ENCODE assay signal across 8 mouse cellular contexts in genomic region chr2:120244679-120245420, GRCm38 (mm10). TPM values are rescaled to one million over a fixed set of nuclear protein-coding genes. Genes with fewer than 3 reads are reported as not detected.
DNase-seq lines count a peak whose midpoint lies in the region; ATAC-seq and TF ChIP-seq lines count a peak whose summit lies in the region.

Gene Pla2g4e (minus strand): TSS chr2:120245335.

- DNase-seq in Muller cell, postnatal 12 days (ENCODE audit: inconsistent ontology term) = peak; percentile 60
- peak; percentile 51 for DNase-seq in brain, embryonic 18.5 days (ENCODE audit: low read depth, low spot score)
- DNase-seq in forebrain, embryonic 10.5 days (ENCODE audit: extremely low spot score, low spot score) = peak; percentile 40
- peak; percentile 27 to 37 for DNase-seq in heart, postnatal 14 days
- no peak for DNase-seq in urinary bladder, adult 2 months (ENCODE audit: low spot score)

- 4% methylated on average over 27 of the region's 27 CpGs for WGBS in forebrain, embryonic 10.5 days
- 5% methylated on average over 27 of the region's 27 CpGs for WGBS in limb, embryonic 12.5 days
- 2% methylated on average over 27 of the region's 27 CpGs for WGBS in olfactory bulb, adult 2 months

- peak within 1 kb of the TSS; percentile 68 for H3K4me2 ChIP-seq in limb, embryonic 12.5 days

- peak within 1 kb of the TSS; percentile 35 for H3K9ac ChIP-seq in limb, embryonic 12.5 days (replicated peaks)

- peak; percentile 22; the same call in 1 of the 2 replicates for TF ChIP-seq POLR2A in olfactory bulb, adult 2 months (IDR thresholded peaks at IDR 0.05; ENCODE audit: insufficient read depth, low read depth, low read length)

- intact Hi-C loops in heart, postnatal 14 days (cut with DNase I) = no loop called here

- peak within 1 kb of the TSS; percentile 32 for H3K27ac ChIP-seq in forebrain, embryonic 10.5 days
- no peak within 1 kb of the TSS for H3K27ac ChIP-seq in limb, embryonic 12.5 days
- H3K27ac ChIP-seq in olfactory bulb, adult 2 months (ENCODE audit: insufficient read depth, low read depth, low read length) = peak within 1 kb of the TSS; percentile 55

- peak within 1 kb of the TSS; percentile 52 for H3K4me3 ChIP-seq in forebrain, embryonic 10.5 days
- peak within 1 kb of the TSS; percentile 43 for H3K4me3 ChIP-seq in limb, embryonic 12.5 days (replicated peaks)
- peak within 1 kb of the TSS; percentile 46 for H3K4me3 ChIP-seq in olfactory bulb, adult 2 months (ENCODE audit: insufficient read depth, low read depth, low read length)

- no peaks in the 10 kb centered on the region for H3K36me3 ChIP-seq in forebrain, embryonic 10.5 days (replicated peaks)
- no peaks in the 10 kb centered on the region for H3K36me3 ChIP-seq in limb, embryonic 12.5 days

- H3K9me3 ChIP-seq in forebrain, embryonic 10.5 days = no peaks in the 10 kb centered on the region
- no peaks in the 10 kb centered on the region for H3K9me3 ChIP-seq in limb, embryonic 12.5 days

- no peak for ATAC-seq in limb, embryonic 12.5 days (ENCODE audit: insufficient number of reproducible peaks, insufficient read depth, low FRiP score, low TSS enrichment, low read depth)
- no peak for ATAC-seq in megakaryocyte progenitor cell, adult 5-6 weeks (replicated peaks; ENCODE audit: poor library complexity)

- peaks cover 44% of the 10 kb centered on the region for H3K27me3 ChIP-seq in forebrain, embryonic 10.5 days (ENCODE audit: poor library complexity, severe bottlenecking)
- H3K27me3 ChIP-seq in limb, embryonic 12.5 days = peaks cover 43% of the 10 kb centered on the region

- TF ChIP-seq CTCF in olfactory bulb, adult 2 months (IDR thresholded peaks at IDR 0.05; ENCODE audit: insufficient read depth, low read depth, low read length) = 0 out of 2 replicates have a peak, but pooled peaks have one; percentile 4

- H3K4me1 ChIP-seq in forebrain, embryonic 10.5 days = peaks cover 12% of the 10 kb centered on the region
- no peaks in the 10 kb centered on the region for H3K4me1 ChIP-seq in limb, embryonic 12.5 days (replicated peaks)
- peaks cover 8% of the 10 kb centered on the region for H3K4me1 ChIP-seq in olfactory bulb, adult 2 months (ENCODE audit: control insufficient read depth, insufficient read depth, low read length)

RNA-seq across cellular contexts. Expression of gene Pla2g4e, which starts in this region (rescaled TPM):
- polyA plus RNA-seq in forebrain, embryonic 10.5 days (2016; fragmentation: Nextera tagmentation; extraction: Ambion mirVana) = 0.04 TPM in 1 of 2 replicates, not detected in the other
- 1 to 10 TPM; 3.6 to 3.8 TPM for total RNA-seq in heart, postnatal 14 days (2021)
- 0.06 TPM in 1 of 2 replicates, not detected in the other for polyA plus RNA-seq in limb, embryonic 12.5 days (2016; fragmentation: Nextera tagmentation; extraction: Ambion mirVana)
- not detected in 2 replicates for polyA plus RNA-seq in olfactory bulb, adult 2 months (2012; ENCODE audit: insufficient read depth, insufficient read length, low replicate concordance, missing spikeins)
- polyA plus RNA-seq in urinary bladder, adult 2 months (2012; rRNA removed) = 0.72 and 0.80 TPM in 2 replicates
- total RNA-seq in megakaryocyte progenitor cell, adult 5-6 weeks (2015) = not detected in 2 replicates
- total RNA-seq in megakaryocyte progenitor cell, adult 5-6 weeks (2017) = not detected in 2 replicates

Comparison
In these comparisons a context has a peak if more than half of its experiments do, and no peak if none do; other contexts are left out.
1. RNA of gene Pla2g4e (total RNA-seq): 3.6 to 3.8 TPM in heart, postnatal 14 days; not detected in megakaryocyte progenitor cell, adult 5-6 weeks; every median in the first group is over 4 times any median in the second.
2. Peak in DNase-seq, H3K4me3 ChIP-seq and H3K27ac ChIP-seq in forebrain, embryonic 10.5 days; RNA of the gene not detected or under 1 TPM.
3. Peak in every context shown above with its lines, with median percentiles within 50 percentile points of each other: H3K4me3 ChIP-seq.